Mouse (Mus musculus) liver, embryonic 14.5 days (tissue): ENCODE measurements at regions not wholly inside any gene's neighbourhood (a gene's known extent, or its start where the extent isn't known, plus 50 kb on each side); places are given as distances from the start of the nearest gene placed in this dataset.

Experiments used
- ATAC-seq: fragments of 200-750 bp; cut with Nextera tagmentation; 2 replicates; pipeline ENCODE4 v1.8.0; 2017; ENCODE audit warnings: moderate number of reproducible peaks, mild to moderate bottlenecking, moderate library complexity; ENCODE audit not compliant: insufficient read depth
- DNase-seq, 3 experiments: peaks; one replicate each; pipeline ENCODE4 v3.0.0-alpha.2; 2012 to 2013; ENCODE audit warnings: low read depth in 3 of 3, low spot score in 3 of 3
- H3K27ac ChIP-seq: fragments of 300-500 bp; sonication (generic); 2 replicates; pipeline ENCODE4 v1.5.1; 2014; ENCODE audit warnings: moderate library complexity, mild to moderate bottlenecking, control low read depth, inconsistent platforms
- H3K27me3 ChIP-seq: fragments of 300-500 bp; sonication (generic); 2 replicates; pipeline ENCODE4 v1.6.1; 2014; ENCODE audit warnings: mild to moderate bottlenecking, low read length, moderate library complexity; ENCODE audit not compliant: control insufficient read depth, insufficient read depth
- H3K36me3 ChIP-seq: fragments of 300-500 bp; sonication (generic); replicated peaks from 2 replicates; pipeline ENCODE4 v1.6.1; 2014; ENCODE audit warnings: low read depth; ENCODE audit not compliant: control insufficient read depth, insufficient read depth
- H3K4me1 ChIP-seq, 2 experiments: fragments of 200-500 bp in 1 of 2; fragments of 300-500 bp in 1 of 2; sonication (generic) in 1 of 2; replicated peaks; 2 replicates each; pipeline ENCODE4 v1.6.1; 2012 to 2014; ENCODE audit warnings: antibody characterized with exemption in 1 of 2, inconsistent platforms in 1 of 2, low read length in 1 of 2; ENCODE audit not compliant: control insufficient read depth in 2 of 2, insufficient read depth in 2 of 2
- H3K4me2 ChIP-seq: fragments of 300-500 bp; sonication (generic); 2 replicates; pipeline ENCODE4 v1.6.1; 2014; ENCODE audit warnings: low read depth, mild to moderate bottlenecking, control low read depth, moderate library complexity
- H3K4me3 ChIP-seq, 2 experiments: fragments of 200-500 bp in 1 of 2; fragments of 300-500 bp in 1 of 2; sonication (generic) in 1 of 2; 2 replicates each; pipeline ENCODE4 v1.5.1; 2012 to 2014; ENCODE audit warnings: low read depth in 2 of 2, low read length in 2 of 2, mild to moderate bottlenecking in 2 of 2, control low read depth in 1 of 2, inconsistent platforms in 1 of 2, moderate library complexity in 1 of 2; ENCODE audit not compliant: insufficient read depth in 1 of 2
- H3K9ac ChIP-seq: fragments of 300-500 bp; sonication (generic); replicated peaks from 2 replicates; pipeline ENCODE4 v1.6.1; 2014; ENCODE audit warnings: mild to moderate bottlenecking, control low read depth, moderate library complexity
- H3K9me3 ChIP-seq: fragments of 300-500 bp; sonication (generic); 2 replicates; pipeline ENCODE4 v1.6.1; 2016; ENCODE audit warnings: low read length, mixed read lengths; ENCODE audit not compliant: control insufficient read depth
- CTCF ChIP-seq: IDR thresholded peaks from 2 replicates; pipeline ENCODE4 v1.5.1; 2016; ENCODE audit warnings: antibody characterized with exemption, low read depth, control low read depth
- EP300 ChIP-seq: IDR thresholded peaks from 2 replicates; pipeline ENCODE4 v1.6.1; 2016; ENCODE audit warnings: antibody characterized with exemption, low read depth
- WGBS: fragments of 180-500 bp; shearing (Covaris S2); extraction: QIAGEN DNeasy Blood & Tissue Kit; methylation state at CpG from one replicate; pipeline ENCODE4 v1.1.7; 2014; ENCODE audit not compliant: insufficient replicate concordance; 5-methylcytosine and 5-hydroxymethylcytosine counted together

- ATAC-seq: no peak
- no peaks in the 10 kb centered on the region for H3K9me3 ChIP-seq
- H3K27ac ChIP-seq: no peak overlapping the region
- H3K27me3 ChIP-seq: no peaks in the 10 kb centered on the region
- H3K4me1 ChIP-seq: no peaks in the 10 kb centered on the region
- 4% methylated on average over 4 of the region's 4 CpGs for WGBS
- no peaks in the 10 kb centered on the region for H3K36me3 ChIP-seq
- no peak overlapping the region for H3K4me3 ChIP-seq
- no peak overlapping the region for H3K4me2 ChIP-seq
- no peak for DNase-seq
- TF ChIP-seq CTCF: no peak
- no peak for TF ChIP-seq EP300
- H3K9ac ChIP-seq: no peak overlapping the region
Observed at GRCm38 (mm10) chr14:48330965-48331622, 114.8 kb upstream of the Tmem260 start.

GRCm38 (mm10) chr14:48331623-48332000, 114.3 kb upstream of the Tmem260 start:
- Histone ChIP-seq H3K9ac (no peak overlapping the region), H3K4me2 (no peak overlapping the region), H3K27ac (no peak overlapping the region), H3K9me3 (no peaks in the 10 kb centered on the region), H3K27me3 (no peaks in the 10 kb centered on the region), H3K4me3 (no peak overlapping the region), H3K36me3 (no peaks in the 10 kb centered on the region), H3K4me1 (no peaks in the 10 kb centered on the region)
- no peak for DNase-seq
- WGBS: 60% methylated on average over 2 of the region's 2 CpGs
- no peak for TF ChIP-seq EP300
- TF ChIP-seq CTCF: no peak
- ATAC-seq: no peak

- no peak for DNase-seq
- ATAC-seq: no peak
- Histone ChIP-seq H3K9me3 (no peaks in the 10 kb centered on the region), H3K27me3 (no peaks in the 10 kb centered on the region), H3K4me3 (no peak overlapping the region), H3K9ac (no peak overlapping the region), H3K36me3 (no peaks in the 10 kb centered on the region), H3K27ac (no peak overlapping the region), H3K4me2 (no peak overlapping the region), H3K4me1 (no peaks in the 10 kb centered on the region)
- no peak for TF ChIP-seq CTCF
- WGBS: 20% methylated on average over 2 of the region's 2 CpGs
Observed at GRCm38 (mm10) chr14:48332193-48332592, 113.7 kb upstream of the Tmem260 start.

GRCm38 (mm10) chr14:48332660-48333059, 113.3 kb upstream of the Tmem260 start:
- Histone ChIP-seq H3K4me3 (no peak overlapping the region), H3K4me1 (no peaks in the 10 kb centered on the region), H3K36me3 (no peaks in the 10 kb centered on the region), H3K9ac (no peak overlapping the region), H3K27ac (no peak overlapping the region), H3K9me3 (no peaks in the 10 kb centered on the region), H3K27me3 (no peaks in the 10 kb centered on the region), H3K4me2 (no peak overlapping the region)
- ATAC-seq (no peak), DNase-seq (no peak)
- TF ChIP-seq CTCF: no peak
- WGBS: 73% methylated on average over 4 of the region's 4 CpGs

- Histone ChIP-seq H3K9ac (no peak overlapping the region), H3K36me3 (no peaks in the 10 kb centered on the region), H3K9me3 (no peaks in the 10 kb centered on the region), H3K27ac (no peak overlapping the region), H3K4me1 (no peaks in the 10 kb centered on the region), H3K4me2 (no peak overlapping the region), H3K4me3 (no peak overlapping the region), H3K27me3 (no peaks in the 10 kb centered on the region)
- DNase-seq (no peak), ATAC-seq (no peak)
- WGBS: 39% methylated on average over 8 of the region's 8 CpGs
- TF ChIP-seq CTCF (no peak), EP300 (no peak)
Observed at GRCm38 (mm10) chr14:48334106-48334809, 111.7 kb upstream of the Tmem260 start.
